Mouse (Mus musculus): ENCODE measurements around the gene Cxcl15.
"Not testable (repeated sequence)": the region's sequence is repeated elsewhere in the genome, so short reads cannot be mapped to it uniquely, and the experiment has no call there.

DNA sequence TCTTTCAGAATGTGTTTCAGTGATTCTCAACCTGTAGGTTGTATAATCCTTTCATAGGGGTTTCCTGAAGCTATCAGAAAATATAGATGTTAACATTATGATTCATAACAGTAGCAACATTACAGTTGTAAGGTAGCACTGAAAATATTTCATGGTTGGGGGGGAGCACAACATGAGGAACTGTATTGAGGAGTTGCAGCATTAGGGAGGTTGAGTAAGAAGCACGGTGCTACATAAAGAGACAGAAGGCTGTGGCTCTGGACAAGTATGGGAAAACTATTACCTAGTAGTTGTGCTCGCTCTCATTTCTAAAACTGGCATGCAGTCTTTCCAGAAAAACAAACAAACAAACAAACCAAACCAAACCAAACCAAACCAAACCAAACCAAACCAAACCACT lies 1.1 kb downstream of the Cxcl15 start:
- not testable (repeated sequence) for TF ChIP-seq CTCF (IDR thresholded peaks at IDR 0.05; ENCODE audit: low read depth, low read length); POLR2A (IDR thresholded peaks at IDR 0.05; ENCODE audit: borderline replicate concordance, low read depth, low read length)
